Mouse (Mus musculus) heart, adult 2 months (tissue): ENCODE results near the gene Kcnc3.

Experiments
- CTCF ChIP-seq: fragments of 200-600 bp; IDR thresholded peaks from 2 replicates; pipeline ENCODE4 v1.8.1; 2022; ENCODE audit warnings: antibody characterized with exemption, mild to moderate bottlenecking, moderate library complexity
- EP300 ChIP-seq: fragments of 200-500 bp; IDR thresholded peaks from 2 replicates; pipeline ENCODE4 v1.6.1; 2011; ENCODE audit warnings: low read depth, low read length, control low read depth; ENCODE audit not compliant: insufficient read depth
- POLR2A ChIP-seq: fragments of 200-500 bp; IDR thresholded peaks from 2 replicates; pipeline ENCODE4 v1.6.1; 2011; ENCODE audit warnings: mild to moderate bottlenecking, low read depth, low read length, control low read depth; ENCODE audit not compliant: insufficient read depth

DNA sequence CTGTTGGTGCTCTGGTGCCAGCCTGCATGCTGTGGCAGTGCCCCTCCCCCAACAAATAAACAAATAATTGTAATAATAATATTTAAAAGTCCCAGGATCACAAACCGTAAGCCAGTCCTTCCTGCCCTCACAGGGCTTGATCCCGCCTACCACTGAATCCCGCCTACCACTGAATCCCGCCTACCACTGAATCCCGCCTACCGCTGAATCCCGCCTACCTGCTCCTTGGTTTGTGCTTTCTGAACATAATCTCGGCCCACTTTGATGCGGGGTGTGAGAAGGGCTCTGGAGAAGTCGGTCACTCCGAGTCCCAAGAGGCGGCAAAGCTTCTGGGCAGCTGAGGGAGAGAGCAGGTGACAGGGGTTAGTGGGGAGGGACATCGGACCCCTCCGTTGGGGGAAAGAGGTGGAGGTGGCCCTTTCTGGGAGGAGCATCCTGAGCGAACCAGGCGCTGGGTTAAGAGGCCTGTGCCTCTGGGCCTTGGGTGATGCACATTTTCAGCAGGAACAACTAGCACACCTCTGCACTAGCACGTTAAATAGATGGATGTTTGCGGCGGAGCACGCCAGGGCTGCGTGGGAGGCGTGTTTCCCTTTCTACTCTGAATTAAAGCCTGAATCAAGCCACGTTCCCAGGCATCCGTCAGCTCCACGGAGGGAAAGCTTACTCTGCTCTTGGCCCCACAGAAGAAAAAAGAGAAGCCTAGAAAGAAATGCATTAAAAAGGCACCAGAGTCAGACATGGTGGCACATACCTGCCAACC lies 50.6 kb downstream of the Kcnc3 start:
- TF ChIP-seq CTCF: no peak
- TF ChIP-seq EP300: no peak
- no peak for TF ChIP-seq POLR2A
